Mouse (Mus musculus): ENCODE data around the gene Rpgrip1. TPM values are rescaled to one million over a fixed set of nuclear protein-coding genes. Genes with fewer than 3 reads are reported as not detected.

The Rpgrip1 gene
- total and polyA plus RNA-seq, 2 experiments from 2014 or later: 10.9 to 53.7 TPM

GRCm38 (mm10) chr14:52196230-52197155, 86.0 kb downstream of the Rpgrip1 start:
- Histone ChIP-seq H3K9ac (replicated peaks; ENCODE audit: low read length) (peak overlapping the region; percentile 97), H3K36me3 (ENCODE audit: insufficient read depth, low read length) (peaks cover 19% of the 10 kb centered on the region), H3K27me3 (ENCODE audit: insufficient read depth, low read length) (no peaks in the 10 kb centered on the region), H3K4me2 (ENCODE audit: low read depth, low read length) (peak overlapping the region; percentile 92), H3K4me1 (ENCODE audit: insufficient read depth, low read length) (no peaks in the 10 kb centered on the region), H3K27ac (peak overlapping the region; percentile 98), H3K4me3 (ENCODE audit: low read length) (peak overlapping the region; percentile 98), H3K9me3 (ENCODE audit: low read length) (no peaks in the 10 kb centered on the region)
- peak; percentile 23 for DNase-seq (ENCODE audit: low spot score)
- 1% methylated on average over 56 of the region's 59 CpGs for WGBS
- ATAC-seq: no peak; the same call in 1 of the 2 replicates
- TF ChIP-seq CTCF (IDR thresholded peaks at IDR 0.05; ENCODE audit: low read depth): no peak

- peak; percentile 98 for ATAC-seq
- TF ChIP-seq CTCF (IDR thresholded peaks at IDR 0.05; ENCODE audit: low read depth): no peak
- no peaks in the 10 kb centered on the region for H3K9me3 ChIP-seq (ENCODE audit: low read length)
- H3K36me3 ChIP-seq (ENCODE audit: insufficient read depth, low read length): peaks cover 16% of the 10 kb centered on the region
- H3K4me3 ChIP-seq (ENCODE audit: low read length): peak within 1 kb of the TSS; percentile 98
- H3K27me3 ChIP-seq (ENCODE audit: insufficient read depth, low read length): no peaks in the 10 kb centered on the region
- H3K4me1 ChIP-seq (ENCODE audit: insufficient read depth, low read length): no peaks in the 10 kb centered on the region
- peak within 1 kb of the TSS; percentile 97 for H3K9ac ChIP-seq (replicated peaks; ENCODE audit: low read length)
- H3K4me2 ChIP-seq (ENCODE audit: low read depth, low read length): peak within 1 kb of the TSS; percentile 92
- DNase-seq (ENCODE audit: low spot score): peak; percentile 91
- peak within 1 kb of the TSS; percentile 98 for H3K27ac ChIP-seq
- WGBS: 2% methylated on average over 58 of the region's 59 CpGs
Measured at GRCm38 (mm10) chr14:52197156-52197878, 86.8 kb downstream of the Rpgrip1 start, which contains the start of gene Supt16. Gene Supt16, minus strand, starts transcription at chr14:52197416.

- peaks cover 18% of the 10 kb centered on the region for H3K36me3 ChIP-seq (ENCODE audit: insufficient read depth, low read length)
- H3K4me2 ChIP-seq (ENCODE audit: low read depth, low read length): peak overlapping the region; percentile 92
- H3K4me3 ChIP-seq (ENCODE audit: low read length): peak overlapping the region; percentile 98; the same call in 1 of the 2 replicates
- no peaks in the 10 kb centered on the region for H3K27me3 ChIP-seq (ENCODE audit: insufficient read depth, low read length)
- no peaks in the 10 kb centered on the region for H3K4me1 ChIP-seq (ENCODE audit: insufficient read depth, low read length)
- no peaks in the 10 kb centered on the region for H3K9me3 ChIP-seq (ENCODE audit: low read length)
- ATAC-seq: no peak
- DNase-seq (ENCODE audit: low spot score): no peak
- no peak for TF ChIP-seq CTCF (IDR thresholded peaks at IDR 0.05; ENCODE audit: low read depth)
- H3K27ac ChIP-seq: no peak overlapping the region
- no peak overlapping the region for H3K9ac ChIP-seq (replicated peaks; ENCODE audit: low read length)
- WGBS: 13% methylated on average over 3 of the region's 3 CpGs
Measured at GRCm38 (mm10) chr14:52198141-52198540, 87.6 kb downstream of the Rpgrip1 start.

DNA sequence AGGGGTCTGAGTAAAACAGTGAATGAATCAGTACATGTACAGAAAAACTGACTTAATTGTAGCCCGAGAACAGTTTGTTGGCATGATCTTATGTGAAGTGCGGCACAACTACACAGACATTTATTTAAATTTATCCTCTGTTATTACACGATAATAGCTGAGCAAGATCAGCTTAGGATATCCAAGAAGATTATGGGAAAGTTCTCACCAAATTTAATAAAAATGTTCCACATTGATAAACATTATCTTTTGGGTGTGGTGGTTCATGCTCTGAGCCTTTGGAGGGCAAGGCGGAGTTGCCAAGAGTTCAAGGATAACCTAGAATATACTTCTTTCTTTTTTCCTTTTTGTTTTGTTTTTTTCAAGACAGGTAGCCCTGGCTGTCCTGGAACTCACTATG, 88.9 kb downstream of the Rpgrip1 start:
- no peaks in the 10 kb centered on the region for H3K4me1 ChIP-seq (ENCODE audit: insufficient read depth, low read length)
- 92% methylated on average over 4 of the region's 4 CpGs for WGBS
- no peak overlapping the region for H3K4me2 ChIP-seq (ENCODE audit: low read depth, low read length)
- no peak overlapping the region for H3K4me3 ChIP-seq (ENCODE audit: low read length)
- H3K27me3 ChIP-seq (ENCODE audit: insufficient read depth, low read length): no peaks in the 10 kb centered on the region
- no peak for TF ChIP-seq CTCF (IDR thresholded peaks at IDR 0.05; ENCODE audit: low read depth)
- no peaks in the 10 kb centered on the region for H3K9me3 ChIP-seq (ENCODE audit: low read length)
- ATAC-seq: no peak
- H3K9ac ChIP-seq (replicated peaks; ENCODE audit: low read length): no peak overlapping the region
- no peak for DNase-seq (ENCODE audit: low spot score)
- peaks cover 28% of the 10 kb centered on the region for H3K36me3 ChIP-seq (ENCODE audit: insufficient read depth, low read length)
- no peak overlapping the region for H3K27ac ChIP-seq

Other genes starting within 250 kb of the Rpgrip1 start
- gene Mettl17, start 225.9 kb upstream of the Rpgrip1 start, total RNA-seq (2014; rRNA removed): 33.1 and 41.9 TPM in 2 replicates
- 61.8 and 72.5 TPM in 2 replicates for gene Mettl17, start 225.9 kb upstream of the Rpgrip1 start, polyA plus RNA-seq (2015; fragmentation: Nextera tagmentation; extraction: Ambion mirVana)
- gene Slc39a2, start 217.8 kb upstream of the Rpgrip1 start, total RNA-seq (2014; rRNA removed): 0.89 and 2.4 TPM in 2 replicates
- gene Slc39a2, start 217.8 kb upstream of the Rpgrip1 start, polyA plus RNA-seq (2015; fragmentation: Nextera tagmentation; extraction: Ambion mirVana): 0.61 and 0.64 TPM in 2 replicates
- 514 and 732 TPM in 2 replicates for gene Ndrg2, start 196.5 kb upstream of the Rpgrip1 start, total RNA-seq (2014; rRNA removed)
- gene Ndrg2, start 196.5 kb upstream of the Rpgrip1 start, polyA plus RNA-seq (2015; fragmentation: Nextera tagmentation; extraction: Ambion mirVana): 543 and 625 TPM in 2 replicates
- gene Tppp2, start 192.3 kb upstream of the Rpgrip1 start, total RNA-seq (2014; rRNA removed): not detected in 2 replicates
- gene Tppp2, start 192.3 kb upstream of the Rpgrip1 start, polyA plus RNA-seq (2015; fragmentation: Nextera tagmentation; extraction: Ambion mirVana): not detected in 2 replicates
- not detected in 2 replicates for gene Rnase13, start 187.9 kb upstream of the Rpgrip1 start, total RNA-seq (2014; rRNA removed)
- gene Rnase13, start 187.9 kb upstream of the Rpgrip1 start, polyA plus RNA-seq (2015; fragmentation: Nextera tagmentation; extraction: Ambion mirVana): not detected in 2 replicates
- gene Arhgef40, start 126.0 kb upstream of the Rpgrip1 start, total RNA-seq (2014; rRNA removed): 113 and 124 TPM in 2 replicates
- 56.4 and 61.8 TPM in 2 replicates for gene Arhgef40, start 126.0 kb upstream of the Rpgrip1 start, polyA plus RNA-seq (2015; fragmentation: Nextera tagmentation; extraction: Ambion mirVana)
- not detected in 2 replicates for gene Tmem253, start 95.0 kb upstream of the Rpgrip1 start, total RNA-seq (2014; rRNA removed)
- gene Tmem253, start 95.0 kb upstream of the Rpgrip1 start, polyA plus RNA-seq (2015; fragmentation: Nextera tagmentation; extraction: Ambion mirVana): 0.51 and 0.53 TPM in 2 replicates
- 91.7 and 98.7 TPM in 2 replicates for gene Zfp219, start 90.0 kb upstream of the Rpgrip1 start, total RNA-seq (2014; rRNA removed)
- 25.8 and 31.0 TPM in 2 replicates for gene Zfp219, start 90.0 kb upstream of the Rpgrip1 start, polyA plus RNA-seq (2015; fragmentation: Nextera tagmentation; extraction: Ambion mirVana)
- gene Olfr221, start 68.2 kb upstream of the Rpgrip1 start, total RNA-seq (2014; rRNA removed): not detected in 2 replicates
- gene Olfr221, start 68.2 kb upstream of the Rpgrip1 start, polyA plus RNA-seq (2015; fragmentation: Nextera tagmentation; extraction: Ambion mirVana): not detected in 2 replicates
- 69.5 and 78.6 TPM in 2 replicates for gene Hnrnpc, start 6.7 kb upstream of the Rpgrip1 start, total RNA-seq (2014; rRNA removed)
- 285 and 291 TPM in 2 replicates for gene Hnrnpc, start 6.7 kb upstream of the Rpgrip1 start, polyA plus RNA-seq (2015; fragmentation: Nextera tagmentation; extraction: Ambion mirVana)
- gene Supt16, start 86.7 kb downstream of the Rpgrip1 start, total RNA-seq (2014; rRNA removed): 28.2 and 28.4 TPM in 2 replicates
- gene Supt16, start 86.7 kb downstream of the Rpgrip1 start, polyA plus RNA-seq (2015; fragmentation: Nextera tagmentation; extraction: Ambion mirVana): 43.5 and 43.8 TPM in 2 replicates
- 71.2 and 83.0 TPM in 2 replicates for gene Chd8, start 147.1 kb downstream of the Rpgrip1 start, total RNA-seq (2014; rRNA removed)
- 32.6 and 32.9 TPM in 2 replicates for gene Chd8, start 147.1 kb downstream of the Rpgrip1 start, polyA plus RNA-seq (2015; fragmentation: Nextera tagmentation; extraction: Ambion mirVana)
- gene Tox4, start 168.4 kb downstream of the Rpgrip1 start, total RNA-seq (2014; rRNA removed): 61.0 and 62.1 TPM in 2 replicates
- gene Tox4, start 168.4 kb downstream of the Rpgrip1 start, polyA plus RNA-seq (2015; fragmentation: Nextera tagmentation; extraction: Ambion mirVana): 41.9 and 45.6 TPM in 2 replicates
- 43.9 and 45.5 TPM in 2 replicates for gene Rab2b, start 168.8 kb downstream of the Rpgrip1 start, total RNA-seq (2014; rRNA removed)
- gene Rab2b, start 168.8 kb downstream of the Rpgrip1 start, polyA plus RNA-seq (2015; fragmentation: Nextera tagmentation; extraction: Ambion mirVana): 38.8 and 48.5 TPM in 2 replicates
- 19.9 and 22.5 TPM in 2 replicates for gene Mettl3, start 194.4 kb downstream of the Rpgrip1 start, total RNA-seq (2014; rRNA removed)
- gene Mettl3, start 194.4 kb downstream of the Rpgrip1 start, polyA plus RNA-seq (2015; fragmentation: Nextera tagmentation; extraction: Ambion mirVana): 23.2 and 23.6 TPM in 2 replicates
- gene Sall2, start 218.1 kb downstream of the Rpgrip1 start, total RNA-seq (2014; rRNA removed): 96.4 and 105 TPM in 2 replicates
- gene Sall2, start 218.1 kb downstream of the Rpgrip1 start, polyA plus RNA-seq (2015; fragmentation: Nextera tagmentation; extraction: Ambion mirVana): 30.4 and 31.3 TPM in 2 replicates
- gene Olfr1513, start 245.7 kb downstream of the Rpgrip1 start, total RNA-seq (2014; rRNA removed): not detected in 2 replicates
- not detected in 2 replicates for gene Olfr1513, start 245.7 kb downstream of the Rpgrip1 start, polyA plus RNA-seq (2015; fragmentation: Nextera tagmentation; extraction: Ambion mirVana)

Data from hindbrain, postnatal 0 days (tissue).